Mouse (Mus musculus) CH12.LX (cell line): ENCODE measurements around the gene Rtel1.

Experiments
- CHD1 ChIP-seq: IDR thresholded peaks from 2 replicates; pipeline ENCODE4 v1.6.1; 2012; ENCODE audit warnings: low read depth, low read length, improper control_type of control experiment, inconsistent platforms
- CHD2 ChIP-seq: IDR thresholded peaks from 2 replicates; pipeline ENCODE4 v1.6.1; 2011; ENCODE audit warnings: low read length, improper control_type of control experiment
- CTCF ChIP-seq, 2 experiments: IDR thresholded peaks in 1 of 2; conservative IDR thresholded peaks in 1 of 2; 2 replicates each; pipeline ENCODE4 v1.5.1; 2011 to 2012; ENCODE audit warnings: low read depth in 2 of 2, low read length in 2 of 2, improper control_type of control experiment in 1 of 2, inconsistent platforms in 1 of 2, mild to moderate bottlenecking in 1 of 2, moderate library complexity in 1 of 2
- E2F4 ChIP-seq: IDR thresholded peaks from 2 replicates; pipeline ENCODE4 v1.6.1; 2011; ENCODE audit warnings: low read depth, low read length, improper control_type of control experiment; ENCODE audit not compliant: insufficient replicate concordance
- GABPA ChIP-seq: IDR thresholded peaks from 2 replicates; pipeline ENCODE4 v1.6.1; 2012; ENCODE audit warnings: low read depth, low read length, improper control_type of control experiment, inconsistent platforms; ENCODE audit not compliant: insufficient replicate concordance
- MAX ChIP-seq: IDR thresholded peaks from 2 replicates; pipeline ENCODE4 v1.6.1; 2011; ENCODE audit warnings: low read length, improper control_type of control experiment
- MEF2A ChIP-seq: IDR thresholded peaks from 2 replicates; pipeline ENCODE4 v1.6.1; 2014; ENCODE audit warnings: low read depth, mild to moderate bottlenecking, inconsistent platforms, low read length, improper control_type of control experiment, borderline replicate concordance
- MXI1 ChIP-seq: IDR thresholded peaks from 2 replicates; pipeline ENCODE4 v1.6.1; 2011; ENCODE audit warnings: mild to moderate bottlenecking, low read depth, low read length, improper control_type of control experiment
- MYC ChIP-seq: IDR thresholded peaks from 2 replicates; pipeline ENCODE4 v1.6.1; 2011; ENCODE audit warnings: low read depth, mild to moderate bottlenecking, improper control_type of control experiment, low read length
- POLR2A ChIP-seq: IDR thresholded peaks from 2 replicates; pipeline ENCODE4 v1.6.1; 2011; ENCODE audit warnings: low read depth, mild to moderate bottlenecking, improper control_type of control experiment, low read length
- POLR2AphosphoS2 ChIP-seq: IDR thresholded peaks from 2 replicates; pipeline ENCODE4 v1.6.1; 2011; ENCODE audit warnings: low read depth, low read length, improper control_type of control experiment
- RCOR1 ChIP-seq: conservative IDR thresholded peaks from 2 replicates; pipeline ENCODE4 v1.6.1; 2012; ENCODE audit warnings: low read depth, mild to moderate bottlenecking, inconsistent platforms, low read length, improper control_type of control experiment
- UBTF ChIP-seq: IDR thresholded peaks from 2 replicates; pipeline ENCODE4 v1.6.1; 2012; ENCODE audit warnings: low read depth, mild to moderate bottlenecking, inconsistent platforms, low read length, improper control_type of control experiment, moderate library complexity
- ZKSCAN1 ChIP-seq: IDR thresholded peaks from 2 replicates; pipeline ENCODE4 v1.6.1; 2012; ENCODE audit warnings: low read depth, inconsistent platforms, low read length, improper control_type of control experiment, borderline replicate concordance

- TF ChIP-seq MAX (no peak), CHD2 (no peak), ZKSCAN1 (no peak), POLR2A (no peak), CTCF (conservative IDR thresholded peaks at IDR 0.05 in 1 of 2, IDR thresholded peaks at IDR 0.05 in 1 of 2; ENCODE audit: low read depth in 2 of 2, low read length in 2 of 2) (no peak), MYC (no peak), POLR2AphosphoS2 (no peak), CHD1 (no peak), E2F4 (no peak), MXI1 (no peak), MEF2A (no peak), RCOR1 (no peak), GABPA (no peak), UBTF (no peak)
Measured at GRCm38 (mm10) chr2:181384463-181384862, 64.9 kb downstream of the Rtel1 start.
